Mouse (Mus musculus) brain, embryonic 14.5 days (tissue): ENCODE data around the gene Pex11g.

Experiments
- CTCF ChIP-seq: fragments of 200-500 bp; IDR thresholded peaks from 2 replicates; pipeline ENCODE4 v1.5.1; 2012; ENCODE audit warnings: inconsistent platforms, mild to moderate bottlenecking, moderate library complexity, borderline replicate concordance; ENCODE audit not compliant: insufficient read depth, insufficient read length; ENCODE audit errors: extremely low read depth
- POLR2A ChIP-seq: fragments of 200-500 bp; IDR thresholded peaks from 2 replicates; pipeline ENCODE4 v1.6.1; 2012; ENCODE audit warnings: mild to moderate bottlenecking, inconsistent platforms, borderline replicate concordance; ENCODE audit not compliant: poor library complexity, insufficient read depth, insufficient read length, severe bottlenecking; ENCODE audit errors: extremely low read depth

GRCm38 (mm10) chr8:3407417-3407816 lies 60.1 kb downstream of the Pex11g start:
- TF ChIP-seq CTCF (no peak), POLR2A (no peak)
